Mouse (Mus musculus) heart, postnatal 0 days (tissue): ENCODE data around the gene Inpp4a. TPM values are rescaled to one million over a fixed set of nuclear protein-coding genes. Genes with fewer than 3 reads are reported as not detected.

Source experiments
- ATAC-seq: fragments of 200-750 bp; cut with Nextera tagmentation; 2 replicates; pipeline ENCODE4 v1.8.0; 2017; ENCODE audit warnings: low read depth, moderate number of reproducible peaks, moderate library complexity; ENCODE audit not compliant: insufficient read depth
- DNase-seq: peaks from one replicate; pipeline ENCODE4 v3.0.0-alpha.2; 2016; ENCODE audit warnings: low spot score
- H3K27ac ChIP-seq: fragments of 300-500 bp; sonication (generic); 2 replicates; pipeline ENCODE4 v1.5.1; 2014; ENCODE audit warnings: low read depth, mild to moderate bottlenecking
- H3K27me3 ChIP-seq: fragments of 300-500 bp; sonication (generic); 2 replicates; pipeline ENCODE4 v1.6.1; 2014; ENCODE audit warnings: low read length, mixed read lengths; ENCODE audit not compliant: control insufficient read depth, insufficient read depth
- H3K36me3 ChIP-seq: fragments of 300-500 bp; sonication (generic); replicated peaks from 2 replicates; pipeline ENCODE4 v1.6.1; 2014; ENCODE audit warnings: low read length, mixed read lengths; ENCODE audit not compliant: control insufficient read depth, insufficient read depth
- H3K4me1 ChIP-seq: fragments of 300-500 bp; sonication (generic); 2 replicates; pipeline ENCODE4 v1.6.1; 2014; ENCODE audit warnings: antibody characterized with exemption; ENCODE audit not compliant: control insufficient read depth, insufficient read depth
- H3K4me2 ChIP-seq: fragments of 300-500 bp; sonication (generic); 2 replicates; pipeline ENCODE4 v1.6.1; 2014; ENCODE audit warnings: low read depth, mild to moderate bottlenecking, low read length, moderate library complexity
- H3K4me3 ChIP-seq: fragments of 300-500 bp; sonication (generic); 2 replicates; pipeline ENCODE4 v1.5.1; 2014; ENCODE audit warnings: low read depth, low read length
- H3K9ac ChIP-seq: fragments of 300-500 bp; sonication (generic); replicated peaks from 2 replicates; pipeline ENCODE4 v1.6.1; 2014; ENCODE audit warnings: low read depth, low read length, mixed read lengths
- H3K9me3 ChIP-seq: fragments of 300-500 bp; sonication (generic); replicated peaks from 2 replicates; pipeline ENCODE4 v1.6.1; 2016; ENCODE audit warnings: low read length; ENCODE audit not compliant: control insufficient read depth
- CTCF ChIP-seq: IDR thresholded peaks from 2 replicates; pipeline ENCODE4 v1.5.1; 2016; ENCODE audit warnings: antibody characterized with exemption, control low read depth, low read depth
- EP300 ChIP-seq: IDR thresholded peaks from 2 replicates; pipeline ENCODE4 v1.6.1; 2016; ENCODE audit warnings: antibody characterized with exemption, low read depth
- WGBS: fragments of 180-500 bp; shearing (Covaris S2); extraction: QIAGEN DNeasy Blood & Tissue Kit; methylation state at CpG from one replicate; pipeline ENCODE4 v1.1.7; 2014; 5-methylcytosine and 5-hydroxymethylcytosine counted together
- polyA plus RNA-seq: library from polyadenylated mRNA; unstranded; fragments of >200 nt; fragmentation: Nextera tagmentation; extraction: Ambion mirVana; gene quantifications from 2 replicates; pipeline ENCODE4 v1.2.1, GENCODE M21; 2015
- total RNA-seq: library from RNA; depleted of rRNA; stranded (reverse); fragments of >200 nt; gene quantifications from 2 replicates; pipeline ENCODE4 v1.2.3, GENCODE M21; 2014; ENCODE audit warnings: low replicate concordance

The Inpp4a gene
- total and polyA plus RNA-seq, 2 experiments from 2014 or later: 8.8 to 9.5 TPM

- Histone ChIP-seq H3K4me2 (no peak overlapping the region), H3K4me3 (no peak overlapping the region), H3K4me1 (no peaks in the 10 kb centered on the region), H3K27me3 (no peaks in the 10 kb centered on the region), H3K36me3 (no peaks in the 10 kb centered on the region), H3K9ac (no peak overlapping the region), H3K27ac (no peak overlapping the region), H3K9me3 (no peaks in the 10 kb centered on the region)
- whole genome bisulfite sequencing: 37% methylated on average over 5 of the region's 5 CpGs
- ATAC-seq: peak; percentile 24; the same call in 1 of the 2 replicates
- DNase-seq: no peak
- TF ChIP-seq EP300: no peak
- TF ChIP-seq CTCF: no peak
Observed at GRCm38 (mm10) chr1:37324569-37324968, 24.9 kb downstream of the Inpp4a start.

- DNase-seq (no peak), ATAC-seq (no peak)
- Histone ChIP-seq H3K9ac (no peak overlapping the region), H3K27ac (no peak overlapping the region), H3K27me3 (no peaks in the 10 kb centered on the region), H3K4me3 (no peak overlapping the region), H3K9me3 (no peaks in the 10 kb centered on the region), H3K36me3 (no peaks in the 10 kb centered on the region), H3K4me1 (no peaks in the 10 kb centered on the region), H3K4me2 (no peak overlapping the region)
- no peak for TF ChIP-seq CTCF
- WGBS: 53% methylated on average over 4 of the region's 4 CpGs
Observed at GRCm38 (mm10) chr1:37327311-37327710, 27.6 kb downstream of the Inpp4a start.

- Histone ChIP-seq H3K4me3 (no peak overlapping the region), H3K27ac (no peak overlapping the region), H3K36me3 (no peaks in the 10 kb centered on the region), H3K9ac (no peak overlapping the region), H3K9me3 (no peaks in the 10 kb centered on the region), H3K27me3 (no peaks in the 10 kb centered on the region), H3K4me1 (no peaks in the 10 kb centered on the region; the same call in 1 of the 2 replicates), H3K4me2 (no peak overlapping the region)
- DNase-seq: no peak
- 95% methylated on average over 3 of the region's 3 CpGs for WGBS
- TF ChIP-seq EP300 (no peak), CTCF (no peak)
- no peak for ATAC-seq
Observed at GRCm38 (mm10) chr1:37329132-37329531, 29.5 kb downstream of the Inpp4a start.

- DNase-seq (no peak), ATAC-seq (no peak)
- Histone ChIP-seq H3K27me3 (no peaks in the 10 kb centered on the region), H3K27ac (no peak overlapping the region), H3K9ac (no peak overlapping the region), H3K36me3 (no peaks in the 10 kb centered on the region), H3K4me1 (no peaks in the 10 kb centered on the region; the same call in 1 of the 2 replicates), H3K4me2 (no peak overlapping the region), H3K4me3 (no peak overlapping the region), H3K9me3 (no peaks in the 10 kb centered on the region)
- TF ChIP-seq EP300: no peak
- no peak for TF ChIP-seq CTCF
- 84% methylated on average over 4 of the region's 4 CpGs for WGBS
Observed at GRCm38 (mm10) chr1:37329831-37330230, 30.2 kb downstream of the Inpp4a start.

- 74% methylated on average over 3 of the region's 3 CpGs for WGBS
- H3K27me3 ChIP-seq: no peaks in the 10 kb centered on the region
- ATAC-seq (no peak), DNase-seq (no peak)
- no peaks in the 10 kb centered on the region for H3K36me3 ChIP-seq
- H3K27ac ChIP-seq: no peak overlapping the region
- no peaks in the 10 kb centered on the region for H3K9me3 ChIP-seq
- TF ChIP-seq CTCF: no peak
- TF ChIP-seq EP300: no peak
- H3K4me1 ChIP-seq: peaks cover 14% of the 10 kb centered on the region; the same call in 1 of the 2 replicates
- H3K4me2 ChIP-seq: no peak overlapping the region
- H3K9ac ChIP-seq: no peak overlapping the region
- no peak overlapping the region for H3K4me3 ChIP-seq
Observed at GRCm38 (mm10) chr1:37332756-37333155, 33.1 kb downstream of the Inpp4a start.

GRCm38 (mm10) chr1:37333741-37334440 lies 34.2 kb downstream of the Inpp4a start:
- TF ChIP-seq EP300: no peak
- no peak for TF ChIP-seq CTCF

More at GRCm38 (mm10) chr1:37333741-37334440, 34.2 kb downstream of the Inpp4a start:
- H3K4me1 ChIP-seq: peaks cover 15% of the 10 kb centered on the region; the same call in 1 of the 2 replicates
- no peak overlapping the region for H3K4me3 ChIP-seq
- H3K9me3 ChIP-seq: no peaks in the 10 kb centered on the region
- ATAC-seq: no peak
- no peaks in the 10 kb centered on the region for H3K36me3 ChIP-seq
- no peak overlapping the region for H3K27ac ChIP-seq
- H3K9ac ChIP-seq: no peak overlapping the region
- H3K4me2 ChIP-seq: no peak overlapping the region
- WGBS: 69% methylated on average over 4 of the region's 4 CpGs
- no peaks in the 10 kb centered on the region for H3K27me3 ChIP-seq
- DNase-seq: no peak
